Mouse (Mus musculus) cerebellum, postnatal 4 days (tissue): Measurements from ENCODE around the gene Zmiz1.

Experiments
- DNase-seq, 2 experiments: peaks; one replicate each; pipeline ENCODE4 v3.0.0; 2022; ENCODE audit warnings: low spot score in 2 of 2, mixed read lengths in 1 of 2

Zmiz1 gene

GRCm38 (mm10) chr14:25459016-25459393, at the start of gene Zmiz1:
TSS of gene Zmiz1 (plus strand) at chr14:25459185.
- DNase-seq = peak; percentile 78 to 93

- no peak for DNase-seq
Observed at GRCm38 (mm10) chr14:25411848-25412527, 47.0 kb upstream of the Zmiz1 start.

GRCm38 (mm10) chr14:25412811-25413210, 46.2 kb upstream of the Zmiz1 start:
- DNase-seq = no peak

- DNase-seq = no peak
Observed at GRCm38 (mm10) chr14:25413510-25413909, 45.5 kb upstream of the Zmiz1 start.

- no peak for DNase-seq
Observed at GRCm38 (mm10) chr14:25414115-25414514, 44.9 kb upstream of the Zmiz1 start.

GRCm38 (mm10) chr14:25420001-25420690, 38.8 kb upstream of the Zmiz1 start:
- no peak for DNase-seq

- DNase-seq = peak in 1 of 2 experiments; percentile 61
Observed at GRCm38 (mm10) chr14:25420987-25421386, 38.0 kb upstream of the Zmiz1 start.

- peak; percentile 37 to 77 for DNase-seq
Observed at GRCm38 (mm10) chr14:25421596-25422001, 37.4 kb upstream of the Zmiz1 start.

- DNase-seq = no peak
Observed at GRCm38 (mm10) chr14:25422946-25423345, 36.0 kb upstream of the Zmiz1 start.

GRCm38 (mm10) chr14:25423721-25424443, 35.1 kb upstream of the Zmiz1 start:
- no peak for DNase-seq

- DNase-seq = no peak
Observed at GRCm38 (mm10) chr14:25438255-25438654, 20.7 kb upstream of the Zmiz1 start.

- no peak for DNase-seq
Observed at GRCm38 (mm10) chr14:25440116-25440515, 18.9 kb upstream of the Zmiz1 start.

GRCm38 (mm10) chr14:25440777-25441176, 18.2 kb upstream of the Zmiz1 start:
- no peak for DNase-seq

- no peak for DNase-seq
Observed at GRCm38 (mm10) chr14:25441469-25441868, 17.5 kb upstream of the Zmiz1 start.

- DNase-seq = no peak
Observed at GRCm38 (mm10) chr14:25442676-25443075, 16.3 kb upstream of the Zmiz1 start.

- DNase-seq = no peak
Observed at GRCm38 (mm10) chr14:25447136-25447775, 11.7 kb upstream of the Zmiz1 start.

GRCm38 (mm10) chr14:25448471-25448870, 10.5 kb upstream of the Zmiz1 start:
- no peak for DNase-seq

GRCm38 (mm10) chr14:25451099-25451667, 7.8 kb upstream of the Zmiz1 start:
- DNase-seq = no peak

- no peak for DNase-seq
Observed at GRCm38 (mm10) chr14:25451699-25452632, 7.0 kb upstream of the Zmiz1 start.

- DNase-seq = no peak
Observed at GRCm38 (mm10) chr14:25452633-25453025, 6.4 kb upstream of the Zmiz1 start.
